Mouse (Mus musculus) heart, embryonic 13.5 days (tissue): Measurements from ENCODE around the gene Rpe. TPM values are rescaled to one million over a fixed set of nuclear protein-coding genes. Genes with fewer than 3 reads are reported as not detected.

Experiments used
- ATAC-seq: fragments of 200-750 bp; cut with Nextera tagmentation; 2 replicates; pipeline ENCODE4 v1.8.0; 2017; ENCODE audit warnings: moderate TSS enrichment; ENCODE audit not compliant: insufficient number of reproducible peaks, low FRiP score, low TSS enrichment; ENCODE audit errors: extremely low read depth
- H3K27ac ChIP-seq: fragments of 300-500 bp; sonication (generic); replicated peaks from 2 replicates; pipeline ENCODE4 v1.5.1; 2015; ENCODE audit warnings: moderate library complexity, mild to moderate bottlenecking, inconsistent platforms
- H3K27me3 ChIP-seq: fragments of 300-500 bp; sonication (generic); replicated peaks from 2 replicates; pipeline ENCODE4 v1.6.1; 2015; ENCODE audit warnings: mild to moderate bottlenecking, inconsistent platforms
- H3K36me3 ChIP-seq: fragments of 300-500 bp; sonication (generic); 2 replicates; pipeline ENCODE4 v1.6.1; 2015; ENCODE audit warnings: mild to moderate bottlenecking, inconsistent platforms
- H3K4me1 ChIP-seq: fragments of 300-500 bp; sonication (generic); 2 replicates; pipeline ENCODE4 v1.6.1; 2015; ENCODE audit warnings: inconsistent platforms
- H3K4me2 ChIP-seq: fragments of 300-500 bp; sonication (generic); 2 replicates; pipeline ENCODE4 v1.6.1; 2015; ENCODE audit warnings: inconsistent platforms, mild to moderate bottlenecking, moderate library complexity
- H3K4me3 ChIP-seq: fragments of 300-500 bp; sonication (generic); 2 replicates; pipeline ENCODE4 v1.5.1; 2015; ENCODE audit warnings: moderate library complexity, mild to moderate bottlenecking, inconsistent platforms
- H3K9ac ChIP-seq: fragments of 300-500 bp; sonication (generic); 2 replicates; pipeline ENCODE4 v1.6.1; 2015; ENCODE audit warnings: inconsistent platforms, mild to moderate bottlenecking, moderate library complexity
- H3K9me3 ChIP-seq: fragments of 300-500 bp; sonication (generic); 2 replicates; pipeline ENCODE4 v1.6.1; 2016; ENCODE audit warnings: inconsistent platforms
- whole genome bisulfite sequencing: fragments of 180-500 bp; shearing (Covaris S2); methylation state at CpG from one replicate; pipeline ENCODE4 v1.1.7; 2015; ENCODE audit warnings: mixed read lengths; 5-methylcytosine and 5-hydroxymethylcytosine counted together
- polyA plus RNA-seq: library from polyadenylated mRNA; unstranded; fragments of >200 nt; fragmentation: Nextera tagmentation; extraction: Ambion mirVana; gene quantifications from 2 replicates; pipeline ENCODE4 v1.2.1, GENCODE M21; 2015

The Rpe gene
- polyA plus RNA-seq: 26.5 and 27.3 TPM in 2 replicates

DNA sequence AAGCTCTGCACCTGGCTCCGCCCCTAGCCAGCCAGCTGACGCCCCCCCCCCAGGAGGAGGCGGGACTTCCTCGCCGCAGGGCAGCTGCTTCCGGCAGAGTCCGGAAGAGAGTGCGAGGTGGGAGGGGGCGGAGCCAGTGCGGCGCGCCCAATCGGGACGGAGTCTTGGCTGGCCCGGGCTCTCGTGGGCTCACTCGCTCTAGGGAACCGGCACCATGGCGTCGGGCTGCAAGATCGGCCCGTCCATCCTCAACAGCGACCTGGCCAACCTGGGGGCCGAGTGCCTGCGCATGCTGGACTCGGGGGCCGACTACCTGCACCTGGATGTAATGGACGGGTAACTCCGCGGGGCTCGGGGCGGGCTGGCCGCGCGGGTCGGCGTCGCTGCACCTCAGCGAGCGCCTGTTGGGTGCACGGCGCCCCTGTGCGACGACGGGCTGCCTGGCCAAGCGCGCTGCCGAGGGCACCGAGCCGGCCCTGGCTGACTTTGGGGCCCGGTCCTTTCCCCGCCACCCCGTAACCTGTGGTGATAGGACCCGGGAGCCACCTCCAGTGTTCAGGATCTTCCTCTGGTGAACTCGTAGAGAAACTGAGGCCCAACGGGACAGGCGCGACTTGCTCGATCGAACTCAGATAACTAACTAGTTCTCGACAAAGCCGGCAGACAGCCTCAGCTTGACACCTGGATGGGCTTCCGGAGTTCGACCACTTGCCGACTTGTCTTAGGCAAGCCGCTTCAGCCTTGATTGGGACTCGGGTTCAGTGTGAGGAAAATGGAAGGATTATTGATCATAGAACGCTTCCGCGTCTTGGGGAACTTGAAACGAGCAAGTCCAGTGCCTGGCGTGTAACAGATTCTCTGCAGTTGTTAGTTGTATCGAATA lies at the start of gene Rpe:
TSS of gene Rpe (plus strand) at position 139 of the 883 bp plus-strand sequence.
- under 1% methylated on average over 72 of the region's 73 CpGs for WGBS
- H3K9me3 ChIP-seq: no peaks in the 10 kb centered on the region
- peak within 1 kb of the TSS; percentile 88 for H3K4me3 ChIP-seq
- peaks cover 22% of the 10 kb centered on the region for H3K4me1 ChIP-seq
- ATAC-seq: peak; percentile 99
- H3K9ac ChIP-seq: peak within 1 kb of the TSS; percentile 92
- H3K27me3 ChIP-seq: no peaks in the 10 kb centered on the region
- H3K4me2 ChIP-seq: peak within 1 kb of the TSS; percentile 71
- H3K36me3 ChIP-seq: no peaks in the 10 kb centered on the region
- H3K27ac ChIP-seq: peak within 1 kb of the TSS; percentile 80

DNA sequence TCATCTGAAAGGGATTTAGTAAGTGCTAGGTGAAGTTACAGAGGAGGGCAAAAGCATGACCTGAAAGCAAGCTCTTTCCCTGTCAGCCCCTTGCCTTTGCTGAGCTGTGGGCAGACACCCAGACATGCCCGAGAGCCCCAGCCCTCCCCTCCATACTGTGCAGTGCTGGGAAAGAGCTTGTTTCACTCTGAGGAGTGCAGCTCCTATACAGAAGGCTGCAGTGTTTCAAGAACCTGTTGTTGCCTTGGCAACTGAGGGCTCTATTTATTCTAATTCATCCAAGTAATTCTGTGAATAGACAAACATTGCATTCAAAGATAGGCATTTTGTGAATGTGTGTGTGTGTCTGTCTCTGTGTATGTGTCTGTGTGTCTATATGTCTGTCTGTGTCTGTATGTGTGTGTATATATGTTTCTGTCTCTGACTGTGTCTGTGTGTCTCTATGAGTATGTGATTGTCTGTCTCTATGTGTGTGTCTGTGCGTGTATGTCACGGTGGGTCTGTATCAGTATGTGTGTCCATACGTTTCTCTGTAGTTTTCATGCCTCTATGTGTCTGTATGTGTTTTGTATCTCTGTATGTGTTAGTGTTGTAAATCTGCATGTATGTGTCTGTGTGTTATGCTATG lies 45.4 kb upstream of the Rpe start:
- no peak; the same call in 1 of the 2 replicates for ATAC-seq
- no peaks in the 10 kb centered on the region for H3K27me3 ChIP-seq
- H3K4me1 ChIP-seq: no peaks in the 10 kb centered on the region
- H3K9me3 ChIP-seq: no peaks in the 10 kb centered on the region
- no peak overlapping the region for H3K27ac ChIP-seq
- H3K9ac ChIP-seq: no peak overlapping the region
- H3K4me3 ChIP-seq: no peak overlapping the region
- H3K4me2 ChIP-seq: no peak overlapping the region
- no peaks in the 10 kb centered on the region for H3K36me3 ChIP-seq
- WGBS: 48% methylated on average over 4 of the region's 4 CpGs

DNA sequence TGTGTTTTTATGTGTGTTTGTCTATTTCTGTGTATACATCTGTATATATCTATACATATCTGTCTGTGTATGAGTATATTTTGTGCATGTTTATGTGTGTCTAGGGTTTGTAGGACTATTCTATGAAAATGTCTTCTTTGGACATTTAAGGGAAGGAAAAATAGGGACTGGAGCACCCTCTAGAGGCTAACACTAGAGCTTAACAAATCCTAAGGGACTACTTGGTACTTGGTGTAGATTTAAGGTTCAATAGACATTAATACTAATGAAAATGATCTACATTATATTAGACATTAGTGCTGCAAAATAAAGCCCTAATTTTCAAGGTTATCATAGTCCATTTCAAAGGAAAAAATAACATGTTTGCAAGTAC lies 44.9 kb upstream of the Rpe start:
- no peaks in the 10 kb centered on the region for H3K36me3 ChIP-seq
- ATAC-seq: no peak
- H3K9me3 ChIP-seq: no peaks in the 10 kb centered on the region
- no peaks in the 10 kb centered on the region for H3K4me1 ChIP-seq
- no peak overlapping the region for H3K4me2 ChIP-seq
- H3K4me3 ChIP-seq: no peak overlapping the region
- H3K27ac ChIP-seq: no peak overlapping the region
- no peaks in the 10 kb centered on the region for H3K27me3 ChIP-seq
- no peak overlapping the region for H3K9ac ChIP-seq

DNA sequence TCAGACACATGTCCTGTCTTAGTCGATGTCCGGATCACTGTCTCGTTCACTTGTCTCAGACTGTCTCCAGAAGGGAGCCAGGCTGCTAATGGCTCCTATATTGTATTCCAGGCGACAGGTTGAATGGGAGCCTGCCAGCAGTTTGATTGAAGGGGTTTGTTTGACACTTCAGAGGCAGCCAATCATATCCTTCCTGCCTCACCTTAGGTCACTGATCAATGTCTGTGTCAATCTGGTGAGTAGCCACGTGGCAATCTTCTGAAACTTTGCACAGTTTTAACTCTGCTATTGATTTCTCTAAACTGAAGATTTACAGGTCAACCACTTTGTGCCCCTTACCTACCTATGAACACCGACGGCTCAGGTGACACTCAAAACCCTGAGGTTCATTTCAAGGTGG lies 29.2 kb upstream of the Rpe start:
- Histone ChIP-seq H3K4me3 (no peak overlapping the region), H3K4me1 (no peaks in the 10 kb centered on the region), H3K9me3 (no peaks in the 10 kb centered on the region), H3K36me3 (no peaks in the 10 kb centered on the region), H3K4me2 (no peak overlapping the region), H3K27me3 (no peaks in the 10 kb centered on the region), H3K9ac (no peak overlapping the region), H3K27ac (no peak overlapping the region)
- no peak for ATAC-seq
- 66% methylated on average over 7 of the region's 7 CpGs for WGBS

DNA sequence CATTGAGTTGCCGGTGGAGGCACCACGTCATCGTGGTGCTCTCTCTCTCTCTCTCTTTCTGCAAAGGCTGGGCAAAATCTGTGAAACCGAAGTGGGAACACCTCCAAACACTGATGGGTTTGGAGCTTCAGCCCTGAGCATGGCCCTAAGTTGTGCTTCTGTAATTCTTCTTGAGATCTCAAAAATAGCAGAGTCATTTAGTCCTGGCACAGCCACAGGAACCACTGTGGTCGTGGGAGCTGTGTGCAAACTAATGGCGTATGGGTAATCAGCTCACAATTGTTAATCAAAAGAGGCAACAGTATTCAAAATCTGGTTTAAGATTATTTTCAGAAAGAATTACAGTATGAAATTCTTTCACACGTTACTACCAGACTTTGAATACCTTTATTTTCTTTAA lies 27.8 kb upstream of the Rpe start:
- H3K4me1 ChIP-seq: no peaks in the 10 kb centered on the region
- ATAC-seq: no peak
- H3K9me3 ChIP-seq: no peaks in the 10 kb centered on the region
- WGBS: 77% methylated on average over 7 of the region's 7 CpGs
- H3K27me3 ChIP-seq: no peaks in the 10 kb centered on the region
- H3K36me3 ChIP-seq: no peaks in the 10 kb centered on the region
- no peak overlapping the region for H3K4me2 ChIP-seq
- H3K9ac ChIP-seq: no peak overlapping the region
- H3K27ac ChIP-seq: no peak overlapping the region
- no peak overlapping the region for H3K4me3 ChIP-seq

DNA sequence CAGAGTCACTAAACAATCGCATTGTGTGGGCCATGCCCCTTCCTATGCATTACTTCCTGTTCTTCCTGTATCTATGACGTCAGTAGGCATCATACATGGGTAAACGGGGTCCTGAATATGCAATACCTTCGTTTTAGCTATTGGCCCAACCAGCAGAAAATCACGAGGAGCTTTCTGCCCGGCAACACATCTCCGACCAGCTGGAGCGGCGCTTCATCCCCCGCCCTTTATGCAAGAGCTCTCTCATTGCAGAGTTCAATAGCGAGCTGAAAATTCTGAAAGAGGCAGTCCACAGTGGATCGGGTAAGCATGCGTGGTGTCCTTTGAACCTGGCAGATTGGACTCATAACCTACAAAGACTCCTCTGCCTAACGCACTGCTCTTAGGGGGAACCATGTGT lies 22.7 kb upstream of the Rpe start:
- H3K4me3 ChIP-seq: no peak overlapping the region
- H3K4me2 ChIP-seq: no peak overlapping the region
- no peaks in the 10 kb centered on the region for H3K36me3 ChIP-seq
- ATAC-seq: no peak
- 73% methylated on average over 14 of the region's 14 CpGs for WGBS
- H3K27ac ChIP-seq: no peak overlapping the region
- H3K9me3 ChIP-seq: no peaks in the 10 kb centered on the region
- H3K4me1 ChIP-seq: no peaks in the 10 kb centered on the region
- no peaks in the 10 kb centered on the region for H3K27me3 ChIP-seq
- H3K9ac ChIP-seq: no peak overlapping the region

DNA sequence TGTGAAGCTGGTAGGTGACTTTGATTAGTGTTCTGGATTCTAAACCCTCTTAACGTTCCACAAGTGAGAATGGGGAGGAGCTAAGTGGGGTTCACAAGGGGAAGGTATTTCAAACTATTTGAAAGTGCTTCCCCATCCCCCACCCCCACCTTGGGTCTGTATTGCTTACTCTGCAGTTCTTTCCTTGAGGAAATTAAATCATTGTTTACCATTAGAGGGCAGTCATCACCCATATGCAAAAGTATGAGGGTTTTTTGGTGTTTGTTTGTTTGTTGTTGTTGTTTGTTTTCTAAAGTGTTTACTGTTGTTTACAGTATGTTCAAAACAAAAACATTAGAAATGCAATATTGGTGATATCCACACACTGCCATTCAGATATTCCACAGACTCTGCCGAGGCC lies 22.0 kb upstream of the Rpe start:
- no peak for ATAC-seq
- Histone ChIP-seq H3K9ac (no peak overlapping the region), H3K4me3 (no peak overlapping the region), H3K36me3 (no peaks in the 10 kb centered on the region), H3K4me1 (no peaks in the 10 kb centered on the region), H3K27me3 (no peaks in the 10 kb centered on the region), H3K4me2 (no peak overlapping the region), H3K9me3 (no peaks in the 10 kb centered on the region), H3K27ac (no peak overlapping the region)
- WGBS: 33% methylated on average over 2 of the region's 2 CpGs

DNA sequence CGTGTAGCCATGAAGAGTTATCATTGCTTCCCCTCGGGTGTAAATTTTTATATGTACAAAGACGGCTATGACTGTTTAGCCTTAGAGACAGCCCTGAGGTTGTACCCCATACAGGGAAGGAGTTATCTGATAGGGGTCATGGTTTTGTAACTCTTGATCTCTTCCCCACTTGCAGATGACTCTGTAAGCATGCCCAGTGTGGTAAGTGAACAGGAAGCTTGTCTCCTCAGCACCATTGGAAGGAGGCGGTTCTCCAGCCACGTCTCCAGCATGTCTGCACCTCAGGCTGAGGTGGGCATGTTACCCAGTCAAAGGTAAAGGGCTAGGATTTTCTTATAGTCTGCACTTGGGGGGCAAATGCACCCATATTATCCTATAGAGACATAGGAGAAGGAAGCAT lies 17.7 kb upstream of the Rpe start:
- no peak for ATAC-seq
- no peaks in the 10 kb centered on the region for H3K27me3 ChIP-seq

DNA sequence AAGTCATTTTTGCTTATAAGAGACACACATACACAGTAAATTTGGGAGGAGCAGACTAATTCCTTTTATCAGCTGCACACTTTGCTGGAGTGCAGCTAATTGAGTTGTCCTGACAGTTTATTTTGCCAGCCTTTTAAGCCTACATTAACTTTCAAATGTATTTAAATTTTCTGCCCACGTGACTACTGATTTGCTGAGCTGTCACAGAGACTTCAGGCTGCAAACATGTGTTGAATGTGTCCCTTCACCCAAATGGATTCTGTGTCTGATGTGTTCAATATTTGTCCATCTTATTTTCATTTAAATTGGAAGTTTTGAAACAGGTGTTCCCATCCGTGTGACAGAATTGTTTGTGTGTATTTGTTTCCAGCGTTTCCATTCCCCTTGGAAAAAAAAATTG lies 8.9 kb upstream of the Rpe start:
- Histone ChIP-seq H3K36me3 (no peaks in the 10 kb centered on the region), H3K9me3 (no peaks in the 10 kb centered on the region), H3K27ac (no peak overlapping the region), H3K27me3 (no peaks in the 10 kb centered on the region; the same call in 1 of the 2 replicates), H3K4me2 (no peak overlapping the region), H3K4me1 (no peaks in the 10 kb centered on the region), H3K4me3 (no peak overlapping the region), H3K9ac (no peak overlapping the region)
- 59% methylated on average over 3 of the region's 3 CpGs for WGBS
- ATAC-seq: no peak

More for the DNA sequence above, 17.7 kb upstream of the Rpe start:
- Histone ChIP-seq H3K27ac (no peak overlapping the region), H3K4me2 (no peak overlapping the region), H3K4me1 (no peaks in the 10 kb centered on the region), H3K9me3 (no peaks in the 10 kb centered on the region), H3K36me3 (no peaks in the 10 kb centered on the region), H3K9ac (no peak overlapping the region), H3K4me3 (no peak overlapping the region)
- WGBS: 78% methylated on average over 5 of the region's 5 CpGs

DNA sequence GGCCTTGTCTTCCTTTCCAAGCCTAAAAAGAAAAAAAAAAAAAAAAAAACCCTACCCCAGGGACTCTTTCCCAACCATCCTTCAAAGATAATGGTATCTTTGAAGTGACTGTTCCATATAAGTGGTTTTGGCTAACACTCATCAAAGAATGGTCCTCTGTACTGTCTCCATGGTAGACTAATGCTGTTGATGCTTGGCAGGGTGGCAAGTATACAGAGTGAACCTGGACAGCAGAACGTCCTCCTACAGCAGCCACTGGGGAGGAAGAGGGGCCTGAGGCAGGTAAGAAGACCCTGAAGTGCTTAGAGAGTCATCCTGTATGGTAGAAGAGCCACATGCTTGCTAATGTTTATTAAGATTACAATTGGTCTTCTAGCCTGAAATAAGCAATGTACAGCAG lies 8.3 kb upstream of the Rpe start:
- WGBS: 44% methylated on average over 1 of the region's 1 CpGs

DNA sequence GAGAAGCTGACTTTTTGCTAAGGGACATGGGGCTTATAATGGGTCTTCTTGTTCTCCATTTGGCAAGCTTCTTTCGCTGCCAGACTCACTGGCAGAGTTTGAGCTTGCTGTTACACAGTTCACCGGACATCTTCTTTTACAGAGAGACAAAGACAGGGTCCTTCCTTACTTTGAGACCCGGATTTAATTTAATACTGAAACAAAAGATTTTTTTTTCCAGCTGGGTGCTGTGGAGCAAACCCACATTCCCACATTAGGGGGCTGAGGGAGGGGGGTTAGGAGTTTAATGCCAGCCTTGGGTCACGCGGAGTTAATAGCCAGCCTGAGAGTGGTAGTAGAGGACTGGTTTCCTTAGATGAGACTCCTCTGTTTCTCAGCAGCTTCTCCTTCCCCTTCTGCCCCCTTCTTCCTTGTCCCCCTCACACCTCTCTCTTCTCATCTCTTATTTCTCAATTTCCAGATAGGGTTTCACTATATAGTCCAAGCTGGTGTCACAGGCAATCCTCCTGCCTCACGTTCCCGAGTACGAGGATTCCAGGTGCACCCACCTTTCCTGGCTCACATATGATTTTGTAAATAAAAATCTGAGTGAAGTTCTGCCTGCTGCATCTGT lies 7.7 kb upstream of the Rpe start:
- H3K27ac ChIP-seq: no peak overlapping the region
- H3K4me2 ChIP-seq: no peak overlapping the region
- no peak overlapping the region for H3K9ac ChIP-seq
- ATAC-seq: no peak
- H3K36me3 ChIP-seq: no peaks in the 10 kb centered on the region
- no peaks in the 10 kb centered on the region; the same call in 1 of the 2 replicates for H3K27me3 ChIP-seq
- no peaks in the 10 kb centered on the region for H3K4me1 ChIP-seq
- no peak overlapping the region for H3K4me3 ChIP-seq
- H3K9me3 ChIP-seq: no peaks in the 10 kb centered on the region
- WGBS: 82% methylated on average over 8 of the region's 8 CpGs

More for the DNA sequence above, 8.3 kb upstream of the Rpe start:
- Histone ChIP-seq H3K9ac (no peak overlapping the region), H3K9me3 (no peaks in the 10 kb centered on the region), H3K4me2 (no peak overlapping the region), H3K4me3 (no peak overlapping the region), H3K27me3 (no peaks in the 10 kb centered on the region; the same call in 1 of the 2 replicates), H3K36me3 (no peaks in the 10 kb centered on the region), H3K27ac (no peak overlapping the region), H3K4me1 (no peaks in the 10 kb centered on the region)
- ATAC-seq: no peak
